ENCODE assay signal across 24 mouse cellular contexts in genomic region chr11:119542886-119543285, GRCm38 (mm10). TPM values are rescaled to one million over a fixed set of nuclear protein-coding genes. Genes with fewer than 3 reads are reported as not detected.
DNase-seq lines count a peak whose midpoint lies in the region; ATAC-seq lines count a peak whose summit lies in the region.
"Had no signal": no experiment of that assay in that cellular context is flagged by ENCODE, and none has a peak within 500 bp of the region (broad histone marks: within the 10 kb centered on the region; RNA-seq: fewer than 3 reads in every experiment).

No protein-coding gene starts in this region.

- peaks cover 62% of the 10 kb centered on the region for H3K27me3 ChIP-seq in neural tube, embryonic 12.5 days (replicated peaks)
- H3K27me3 ChIP-seq in neural tube, embryonic 13.5 days = peaks cover 41% of the 10 kb centered on the region

- H3K36me3 ChIP-seq in neural tube, embryonic 12.5 days = 0 out of 2 replicates have a peak, but pooled peaks cover 2% of the 10 kb centered on the region
- H3K36me3 ChIP-seq in neural tube, embryonic 13.5 days = 0 out of 2 replicates have a peak, but pooled peaks cover 3% of the 10 kb centered on the region
- H3K36me3 ChIP-seq: embryonic facial prominence, embryonic 12.5 days; forebrain, embryonic 12.5 days; heart, embryonic 15.5 days; midbrain, embryonic 13.5 days had no signal

- intact Hi-C loops in heart, postnatal 36 days (cut with DNase I) = no loop called here

- H3K4me1 ChIP-seq in neural tube, embryonic 12.5 days = peaks cover 40% of the 10 kb centered on the region
- H3K4me1 ChIP-seq in neural tube, embryonic 13.5 days (replicated peaks) = peaks cover 66% of the 10 kb centered on the region

- WGBS in neural tube, embryonic 12.5 days = 82% methylated on average over 5 of the region's 5 CpGs
- 77% methylated on average over 5 of the region's 5 CpGs for WGBS in neural tube, embryonic 13.5 days

- H3K9ac ChIP-seq in neural tube, embryonic 12.5 days = no peak overlapping the region
- no peak overlapping the region for H3K9ac ChIP-seq in neural tube, embryonic 13.5 days
- H3K9ac ChIP-seq: embryonic facial prominence, embryonic 12.5 days; forebrain, embryonic 12.5 days; heart, embryonic 15.5 days; liver, embryonic 14.5 days; lung, embryonic 14.5 days; midbrain, embryonic 13.5 days had no signal

- DNase-seq in heart, adult 11 months = peak; percentile 87
- no peak for DNase-seq in heart, adult 18-20 months
- DNase-seq in neural tube, embryonic 10.5 days (ENCODE audit: extremely low spot score, low spot score) = no peak
- DNase-seq in cerebellum, adult 9-11 months = peak; percentile 84
- no peak for DNase-seq in heart, postnatal 36 days
- DNase-seq: gastrocnemius, postnatal 36 days; kidney, adult 11 months; thymus, adult 2 months; thymus, postnatal 4 days had no signal

- no peak for ATAC-seq in neural tube, embryonic 12.5 days (ENCODE audit: low FRiP score, low read depth)
- no peak for ATAC-seq in neural tube, embryonic 13.5 days (ENCODE audit: low read depth)
- no peak for ATAC-seq in frontal cortex, adult (ENCODE audit: low TSS enrichment)
- ATAC-seq: CD4-positive, CD25-positive, alpha-beta regulatory T cell, adult 4 months; hindbrain, embryonic 16.5 days; midbrain, embryonic 13.5 days had no signal

- no peak overlapping the region for H3K4me3 ChIP-seq in neural tube, embryonic 12.5 days
- no peak overlapping the region for H3K4me3 ChIP-seq in neural tube, embryonic 13.5 days
- H3K4me3 ChIP-seq: embryonic facial prominence, embryonic 12.5 days; erythroblast, embryonic 14.5 days; forebrain, embryonic 12.5 days; heart, embryonic 15.5 days; midbrain, embryonic 13.5 days had no signal

- no peak overlapping the region for H3K27ac ChIP-seq in neural tube, embryonic 12.5 days
- H3K27ac ChIP-seq in neural tube, embryonic 13.5 days (replicated peaks) = no peak overlapping the region
- H3K27ac ChIP-seq: embryonic facial prominence, embryonic 12.5 days; forebrain, embryonic 12.5 days; heart, embryonic 15.5 days; kidney, postnatal 0 days; liver, embryonic 14.5 days; midbrain, embryonic 13.5 days; stomach, postnatal 0 days had no signal

- H3K4me2 ChIP-seq in neural tube, embryonic 12.5 days (replicated peaks) = 0 out of 2 replicates have a peak overlapping the region, but pooled peaks have one; percentile 98
- H3K4me2 ChIP-seq in neural tube, embryonic 13.5 days = peak overlapping the region; percentile 97; the same call in 1 of the 2 replicates
- H3K4me2 ChIP-seq: embryonic facial prominence, embryonic 12.5 days; forebrain, embryonic 12.5 days; heart, embryonic 15.5 days; lung, embryonic 14.5 days had no signal

- no peaks in the 10 kb centered on the region for H3K9me3 ChIP-seq in neural tube, embryonic 12.5 days
- no peaks in the 10 kb centered on the region for H3K9me3 ChIP-seq in neural tube, embryonic 13.5 days
- H3K9me3 ChIP-seq: embryonic facial prominence, embryonic 12.5 days; forebrain, embryonic 12.5 days; heart, embryonic 15.5 days; midbrain, embryonic 13.5 days had no signal

RNA-seq across cellular contexts. Expression of gene Nptx1, which starts 4.7 kb away (rescaled TPM):
- under 1 TPM; 0.07 to 0.13 TPM for total RNA-seq in heart, adult 18-20 months (2021)
- polyA plus RNA-seq in neural tube, embryonic 12.5 days (2016; fragmentation: Nextera tagmentation; extraction: Ambion mirVana) = 14.8 and 16.1 TPM in 2 replicates
- polyA plus RNA-seq in neural tube, embryonic 13.5 days (2015; fragmentation: Nextera tagmentation; extraction: Ambion mirVana) = 15.3 and 18.8 TPM in 2 replicates
- under 1 TPM; 0.25 to 0.27 TPM for total RNA-seq in heart, postnatal 36 days (2021)
- total RNA-seq: megakaryocyte, adult 5-6 weeks had no signal
- polyA plus RNA-seq: CD4-positive, CD25-positive, alpha-beta regulatory T cell, adult 4 months; erythroblast, embryonic 14.5 days; liver, embryonic 14.5 days had no signal

RNA-seq across cellular contexts. Expression of gene Endov, which starts 51.7 kb away (rescaled TPM):
- total RNA-seq in heart, adult 18-20 months (2021) = 1 to 10 TPM; 7.0 to 7.5 TPM
- polyA plus RNA-seq in neural tube, embryonic 12.5 days (2016; fragmentation: Nextera tagmentation; extraction: Ambion mirVana) = 24.0 and 26.1 TPM in 2 replicates
- polyA plus RNA-seq in neural tube, embryonic 13.5 days (2015; fragmentation: Nextera tagmentation; extraction: Ambion mirVana) = 15.6 and 17.3 TPM in 2 replicates
- 1 to 10 TPM; 8.0 TPM for total RNA-seq in heart, postnatal 36 days (2021)

RNA-seq across cellular contexts. Expression of gene Rptor, which starts 59.8 kb away (rescaled TPM):
- 10 to 100 TPM; 30.4 to 34.0 TPM for total RNA-seq in heart, adult 18-20 months (2021)
- 17.8 and 19.0 TPM in 2 replicates for polyA plus RNA-seq in neural tube, embryonic 12.5 days (2016; fragmentation: Nextera tagmentation; extraction: Ambion mirVana)
- 9.6 and 11.1 TPM in 2 replicates for polyA plus RNA-seq in neural tube, embryonic 13.5 days (2015; fragmentation: Nextera tagmentation; extraction: Ambion mirVana)
- 10 to 100 TPM; 34.8 to 36.0 TPM for total RNA-seq in heart, postnatal 36 days (2021)

Comparison
In these comparisons a context has a peak if more than half of its experiments do, and no peak if none do; other contexts are left out.
1. DNase-seq: peak in heart, adult 11 months (single experiment) and cerebellum, adult 9-11 months (single experiment); none in heart, adult 18-20 months (0 of 2), neural tube, embryonic 10.5 days (single experiment) and heart, postnatal 36 days (0 of 2).